Mouse (Mus musculus): ENCODE measurements at regions not wholly inside any gene's neighbourhood (a gene's known extent, or its start where the extent isn't known, plus 50 kb on each side); places are given as distances from the start of the nearest gene placed in this dataset.
"Not testable (repeated sequence)": the region's sequence is repeated elsewhere in the genome, so short reads cannot be mapped to it uniquely, and the experiment has no call there.

GRCm38 (mm10) chr6:68370010-68370409 is 834.4 kb upstream of the Tacstd2 start:
- Histone ChIP-seq H3K4me3 (ENCODE audit: low read depth, low read length) (no peak overlapping the region), H3K27ac (ENCODE audit: low read depth) (no peak overlapping the region), H3K9ac (replicated peaks) (no peak overlapping the region), H3K27me3 (ENCODE audit: insufficient read depth, low read length) (no peaks in the 10 kb centered on the region), H3K36me3 (replicated peaks; ENCODE audit: insufficient read depth, low read length) (no peaks in the 10 kb centered on the region), H3K4me2 (ENCODE audit: low read depth, low read length) (no peak overlapping the region), H3K9me3 (ENCODE audit: low read length) (no peaks in the 10 kb centered on the region), H3K4me1 (ENCODE audit: insufficient read depth) (no peaks in the 10 kb centered on the region)
- WGBS (ENCODE audit: insufficient replicate concordance) = 74% methylated on average over 6 of the region's 6 CpGs
- DNase-seq = no peak
- TF ChIP-seq EP300 (IDR thresholded peaks at IDR 0.05; ENCODE audit: low read depth) (no peak), CTCF (IDR thresholded peaks at IDR 0.05; ENCODE audit: low read depth) (no peak)
- no peak for ATAC-seq

- Histone ChIP-seq H3K9ac (replicated peaks) (no peak overlapping the region), H3K9me3 (ENCODE audit: low read length) (no peaks in the 10 kb centered on the region), H3K36me3 (replicated peaks; ENCODE audit: insufficient read depth, low read length) (no peaks in the 10 kb centered on the region), H3K4me2 (ENCODE audit: low read depth, low read length) (no peak overlapping the region), H3K27ac (ENCODE audit: low read depth) (no peak overlapping the region), H3K4me1 (ENCODE audit: insufficient read depth) (no peaks in the 10 kb centered on the region), H3K4me3 (ENCODE audit: low read depth, low read length) (no peak overlapping the region), H3K27me3 (ENCODE audit: insufficient read depth, low read length) (no peaks in the 10 kb centered on the region)
- no peak for DNase-seq
- TF ChIP-seq CTCF (IDR thresholded peaks at IDR 0.05; ENCODE audit: low read depth) (no peak), EP300 (IDR thresholded peaks at IDR 0.05; ENCODE audit: low read depth) (no peak)
- no peak for ATAC-seq
- 65% methylated on average over 2 of the region's 2 CpGs for WGBS (ENCODE audit: insufficient replicate concordance)
These were observed 804.2 kb upstream of the Tacstd2 start for GRCm38 (mm10) chr6:68339846-68340245.

GRCm38 (mm10) chr6:68339205-68339604 is 803.6 kb upstream of the Tacstd2 start:
- H3K4me3 ChIP-seq (ENCODE audit: low read depth, low read length) = not testable (repeated sequence)

GRCm38 (mm10) chr6:68311409-68311808 is 775.8 kb upstream of the Tacstd2 start:
- Histone ChIP-seq H3K4me2 (ENCODE audit: low read depth, low read length) (no peak overlapping the region), H3K27ac (ENCODE audit: low read depth) (no peak overlapping the region), H3K4me3 (ENCODE audit: low read depth, low read length) (no peak overlapping the region), H3K4me1 (ENCODE audit: insufficient read depth) (no peaks in the 10 kb centered on the region), H3K9me3 (ENCODE audit: low read length) (no peaks in the 10 kb centered on the region), H3K27me3 (ENCODE audit: insufficient read depth, low read length) (no peaks in the 10 kb centered on the region), H3K36me3 (replicated peaks; ENCODE audit: insufficient read depth, low read length) (no peaks in the 10 kb centered on the region), H3K9ac (replicated peaks) (no peak overlapping the region)
- TF ChIP-seq CTCF (IDR thresholded peaks at IDR 0.05; ENCODE audit: low read depth) (no peak), EP300 (IDR thresholded peaks at IDR 0.05; ENCODE audit: low read depth) (no peak)
- no peak for DNase-seq
- ATAC-seq = no peak

More at GRCm38 (mm10) chr6:68339205-68339604, 803.6 kb upstream of the Tacstd2 start:
- ATAC-seq; H3K4me1 ChIP-seq (ENCODE audit: insufficient read depth); H3K9ac ChIP-seq (replicated peaks); H3K27ac ChIP-seq (ENCODE audit: low read depth); DNase-seq; H3K36me3 ChIP-seq (replicated peaks; ENCODE audit: insufficient read depth, low read length); H3K27me3 ChIP-seq (ENCODE audit: insufficient read depth, low read length); H3K9me3 ChIP-seq (ENCODE audit: low read length); H3K4me2 ChIP-seq (ENCODE audit: low read depth, low read length): not testable (repeated sequence)

- Histone ChIP-seq H3K27me3 (ENCODE audit: insufficient read depth, low read length) (no peaks in the 10 kb centered on the region), H3K4me1 (ENCODE audit: insufficient read depth) (no peaks in the 10 kb centered on the region), H3K36me3 (replicated peaks; ENCODE audit: insufficient read depth, low read length) (no peaks in the 10 kb centered on the region), H3K4me2 (ENCODE audit: low read depth, low read length) (no peak overlapping the region), H3K27ac (ENCODE audit: low read depth) (no peak overlapping the region), H3K9me3 (ENCODE audit: low read length) (no peaks in the 10 kb centered on the region), H3K9ac (replicated peaks) (no peak overlapping the region), H3K4me3 (ENCODE audit: low read depth, low read length) (no peak overlapping the region)
- 62% methylated on average over 1 of the region's 1 CpGs for WGBS (ENCODE audit: insufficient replicate concordance)
- TF ChIP-seq EP300 (IDR thresholded peaks at IDR 0.05; ENCODE audit: low read depth) = no peak
- TF ChIP-seq CTCF (IDR thresholded peaks at IDR 0.05; ENCODE audit: low read depth) = no peak
- no peak for DNase-seq
- ATAC-seq = no peak
These were observed 766.5 kb upstream of the Tacstd2 start for GRCm38 (mm10) chr6:68302133-68302532.

GRCm38 (mm10) chr6:68256725-68257124 is 721.1 kb upstream of the Tacstd2 start:
- ATAC-seq (no peak), DNase-seq (no peak)
- Histone ChIP-seq H3K4me2 (ENCODE audit: low read depth, low read length) (no peak overlapping the region), H3K4me1 (ENCODE audit: insufficient read depth) (no peaks in the 10 kb centered on the region), H3K4me3 (ENCODE audit: low read depth, low read length) (no peak overlapping the region), H3K36me3 (replicated peaks; ENCODE audit: insufficient read depth, low read length) (no peaks in the 10 kb centered on the region), H3K27me3 (ENCODE audit: insufficient read depth, low read length) (no peaks in the 10 kb centered on the region), H3K9ac (replicated peaks) (no peak overlapping the region), H3K9me3 (ENCODE audit: low read length) (no peaks in the 10 kb centered on the region), H3K27ac (ENCODE audit: low read depth) (no peak overlapping the region)
- WGBS (ENCODE audit: insufficient replicate concordance) = 48% methylated on average over 2 of the region's 2 CpGs
- TF ChIP-seq EP300 (IDR thresholded peaks at IDR 0.05; ENCODE audit: low read depth) (no peak), CTCF (IDR thresholded peaks at IDR 0.05; ENCODE audit: low read depth) (no peak)

GRCm38 (mm10) chr6:68256151-68256550 is 720.6 kb upstream of the Tacstd2 start:
- H3K27me3 ChIP-seq (ENCODE audit: insufficient read depth, low read length) = no peaks in the 10 kb centered on the region
- DNase-seq (no peak), ATAC-seq (no peak)
- no peaks in the 10 kb centered on the region for H3K9me3 ChIP-seq (ENCODE audit: low read length)
- H3K4me3 ChIP-seq (ENCODE audit: low read depth, low read length) = no peak overlapping the region
- H3K4me1 ChIP-seq (ENCODE audit: insufficient read depth) = no peaks in the 10 kb centered on the region
- no peak overlapping the region for H3K27ac ChIP-seq (ENCODE audit: low read depth)
- WGBS (ENCODE audit: insufficient replicate concordance) = 82% methylated on average over 2 of the region's 2 CpGs
- H3K36me3 ChIP-seq (replicated peaks; ENCODE audit: insufficient read depth, low read length) = no peaks in the 10 kb centered on the region
- no peak overlapping the region for H3K9ac ChIP-seq (replicated peaks)
- TF ChIP-seq CTCF (IDR thresholded peaks at IDR 0.05; ENCODE audit: low read depth) (no peak), EP300 (IDR thresholded peaks at IDR 0.05; ENCODE audit: low read depth) (no peak)
- no peak overlapping the region for H3K4me2 ChIP-seq (ENCODE audit: low read depth, low read length)
